Mouse (Mus musculus) monocyte, adult 2 months (primary cell): ENCODE data around the gene Gm28897.
"Not testable (repeated sequence)": the region's sequence is repeated elsewhere in the genome, so short reads cannot be mapped to it uniquely, and the experiment has no call there.

Experiments used
- DNase-seq, 2 experiments: peaks; one replicate each; pipeline ENCODE4 v3.0.0; 2022; ENCODE audit warnings: low spot score in 2 of 2, low read depth in 1 of 2

The Gm28897 gene

GRCm38 (mm10) chrY:80926695-80927094 is at the start of gene Gm28897:
Gm28897 (plus strand) TSS chrY:80926995.
- DNase-seq, result not testable (repeated sequence)
